Mouse (Mus musculus): Measurements from ENCODE around the gene Ank. TPM values are rescaled to one million over a fixed set of nuclear protein-coding genes. Genes with fewer than 3 reads are reported as not detected.
A peak's percentile ranks its signal among the peaks of the same experiment; 100 is the strongest.
"Not testable (repeated sequence)": the region's sequence is repeated elsewhere in the genome, so short reads cannot be mapped to it uniquely, and the experiment has no call there.

Gene Ank
- polyA plus RNA-seq, 1 experiment from 2014 or later, result 8.9 TPM

DNA sequence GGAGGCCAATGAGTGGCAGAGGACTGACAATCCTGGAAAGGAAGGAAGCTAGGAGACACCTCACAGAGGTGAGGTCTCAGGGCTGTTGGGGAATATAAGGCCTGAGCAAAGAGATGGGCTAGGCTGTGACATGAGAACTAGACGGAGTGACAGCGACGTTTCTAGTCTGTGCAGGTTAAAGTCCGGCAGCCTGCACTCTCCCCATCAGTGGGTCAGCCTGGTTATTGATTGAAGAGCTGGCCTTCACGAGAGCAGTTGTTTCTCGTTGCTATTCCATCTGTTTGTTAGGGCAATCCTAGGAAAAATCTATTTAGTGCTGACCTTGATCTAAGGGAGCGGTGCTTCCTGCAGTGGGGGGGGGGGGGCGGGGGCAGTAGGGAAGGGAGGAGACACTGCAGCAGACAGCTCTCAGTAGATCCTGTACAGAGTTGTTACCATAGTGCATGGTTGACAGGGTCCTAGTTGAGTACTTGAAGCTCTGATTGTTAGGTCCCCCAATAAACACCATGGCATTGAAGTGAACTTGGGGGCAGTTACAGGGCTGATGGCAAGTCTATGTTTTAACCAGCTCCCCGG is 21.6 kb upstream of the Ank start:
- H3K9me3 ChIP-seq, result no peaks in the 10 kb centered on the region
- no peaks in the 10 kb centered on the region for H3K27me3 ChIP-seq
- H3K4me1 ChIP-seq, result no peaks in the 10 kb centered on the region
- 86% methylated on average over 8 of the region's 9 CpGs for WGBS
- no peak overlapping the region for H3K4me3 ChIP-seq
- no peak overlapping the region for H3K4me2 ChIP-seq
- no peak overlapping the region for H3K27ac ChIP-seq
- H3K36me3 ChIP-seq, result no peaks in the 10 kb centered on the region
- ATAC-seq (ENCODE audit: insufficient number of reproducible peaks, insufficient read depth, low FRiP score, low TSS enrichment, low read depth), result no peak
- no peak overlapping the region for H3K9ac ChIP-seq

DNA sequence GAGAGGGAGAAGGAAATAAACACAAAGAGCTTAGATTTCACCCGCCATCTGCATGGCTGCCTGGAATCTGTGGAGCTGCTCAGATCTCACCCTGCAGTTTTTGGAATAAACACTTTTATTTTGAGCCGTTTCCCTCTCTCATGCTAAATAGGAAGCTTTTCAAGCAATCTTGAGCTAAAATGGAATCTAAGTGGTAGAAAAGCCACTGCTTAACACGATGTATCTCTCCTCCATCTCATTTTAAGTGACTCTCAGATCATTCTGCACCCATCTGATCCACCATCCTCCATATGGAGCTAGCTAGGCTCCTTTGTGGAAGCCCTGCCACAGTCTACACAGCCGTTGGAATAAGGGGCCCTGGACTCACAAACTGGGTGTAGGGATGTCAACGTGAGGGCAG is 15.8 kb upstream of the Ank start:
- Histone ChIP-seq H3K4me2 (no peak overlapping the region), H3K27ac (no peak overlapping the region), H3K36me3 (no peaks in the 10 kb centered on the region), H3K4me1 (peaks cover 13% of the 10 kb centered on the region), H3K9me3 (no peaks in the 10 kb centered on the region), H3K9ac (no peak overlapping the region), H3K27me3 (no peaks in the 10 kb centered on the region), H3K4me3 (no peak overlapping the region)
- ATAC-seq (ENCODE audit: insufficient number of reproducible peaks, insufficient read depth, low FRiP score, low TSS enrichment, low read depth), result no peak
- 72% methylated on average over 5 of the region's 5 CpGs for WGBS

DNA sequence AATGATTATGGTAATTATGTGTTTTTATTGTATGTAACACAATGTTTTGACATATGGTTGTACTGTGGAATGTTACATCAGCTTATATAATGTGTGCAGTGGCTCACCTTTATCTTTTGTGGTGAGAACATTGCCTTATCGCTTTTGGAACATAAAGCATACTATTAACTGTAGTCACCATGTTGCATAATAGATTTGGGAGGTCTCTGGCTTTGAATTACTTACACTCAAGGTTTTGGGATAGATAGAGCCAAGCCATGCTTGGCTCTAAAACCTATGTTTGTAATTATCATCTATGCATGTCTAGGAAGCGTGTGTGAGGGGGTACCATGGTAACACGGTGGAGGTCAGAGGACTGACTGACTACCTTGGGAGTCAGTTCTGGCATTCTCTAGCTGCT is 14.7 kb upstream of the Ank start:
- H3K4me1 ChIP-seq, result peaks cover 13% of the 10 kb centered on the region
- no peak overlapping the region for H3K9ac ChIP-seq
- H3K36me3 ChIP-seq, result no peaks in the 10 kb centered on the region
- no peak overlapping the region for H3K27ac ChIP-seq
- H3K9me3 ChIP-seq, result no peaks in the 10 kb centered on the region
- 72% methylated on average over 3 of the region's 3 CpGs for WGBS
- no peak overlapping the region for H3K4me3 ChIP-seq
- ATAC-seq (ENCODE audit: insufficient number of reproducible peaks, insufficient read depth, low FRiP score, low TSS enrichment, low read depth), result no peak
- no peak overlapping the region for H3K4me2 ChIP-seq
- H3K27me3 ChIP-seq, result no peaks in the 10 kb centered on the region

DNA sequence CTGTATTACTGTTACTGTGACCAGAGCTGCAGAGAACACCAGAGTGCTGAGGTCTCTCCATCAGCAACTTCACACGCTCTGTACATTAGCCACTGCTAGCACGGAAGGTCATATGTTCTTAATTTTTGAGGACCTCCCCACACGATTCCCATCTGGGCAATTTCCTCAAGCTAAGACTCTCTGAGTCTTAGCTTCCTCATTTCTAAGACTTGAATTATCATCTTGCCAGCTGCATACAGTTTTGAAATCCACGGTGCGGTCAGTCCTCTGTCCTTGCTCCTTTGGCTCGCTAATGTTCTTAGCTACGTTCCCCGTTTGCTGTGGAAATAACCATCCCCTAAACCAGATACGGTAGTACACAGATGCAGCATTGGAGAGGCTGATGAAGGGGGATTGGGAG is 14.0 kb upstream of the Ank start:
- H3K27me3 ChIP-seq, result no peaks in the 10 kb centered on the region
- no peak for ATAC-seq (ENCODE audit: insufficient number of reproducible peaks, insufficient read depth, low FRiP score, low TSS enrichment, low read depth)
- WGBS, result 45% methylated on average over 9 of the region's 9 CpGs

DNA sequence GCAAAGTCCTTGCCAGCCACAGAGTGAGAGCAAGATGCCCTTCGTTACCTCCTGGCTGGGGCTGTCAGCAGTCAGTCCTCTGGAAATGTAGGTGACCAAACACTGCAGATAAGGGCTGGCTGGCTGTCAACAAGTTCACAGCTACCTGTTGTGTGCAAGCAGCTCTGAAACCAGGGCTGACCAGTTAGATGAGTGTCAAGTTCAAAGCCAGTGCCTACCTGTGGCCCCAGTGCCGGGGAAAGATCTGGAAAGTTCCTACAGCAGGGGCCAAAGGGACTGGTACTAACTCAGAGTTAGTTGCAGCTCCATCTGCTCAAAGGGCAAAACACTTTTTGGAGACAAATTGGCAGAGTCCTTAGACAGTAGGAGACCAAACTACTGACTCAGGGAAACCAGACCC is 9.5 kb upstream of the Ank start:
- no peak overlapping the region for H3K4me2 ChIP-seq
- peaks cover 21% of the 10 kb centered on the region for H3K4me1 ChIP-seq
- H3K27me3 ChIP-seq, result no peaks in the 10 kb centered on the region
- no peak overlapping the region for H3K4me3 ChIP-seq
- no peak overlapping the region for H3K9ac ChIP-seq
- no peak overlapping the region for H3K27ac ChIP-seq
- H3K36me3 ChIP-seq, result no peaks in the 10 kb centered on the region
- no peaks in the 10 kb centered on the region for H3K9me3 ChIP-seq
- ATAC-seq (ENCODE audit: insufficient number of reproducible peaks, insufficient read depth, low FRiP score, low TSS enrichment, low read depth), result no peak
- WGBS, result 87% methylated on average over 2 of the region's 2 CpGs

More for the DNA sequence above, 14.0 kb upstream of the Ank start:
- no peaks in the 10 kb centered on the region for H3K9me3 ChIP-seq
- peaks cover 13% of the 10 kb centered on the region for H3K4me1 ChIP-seq
- 0 out of 2 replicates have a peak overlapping the region, but pooled peaks have one; percentile 28 for H3K27ac ChIP-seq
- no peak overlapping the region for H3K4me2 ChIP-seq
- no peak overlapping the region for H3K4me3 ChIP-seq
- no peaks in the 10 kb centered on the region for H3K36me3 ChIP-seq
- no peak overlapping the region for H3K9ac ChIP-seq

DNA sequence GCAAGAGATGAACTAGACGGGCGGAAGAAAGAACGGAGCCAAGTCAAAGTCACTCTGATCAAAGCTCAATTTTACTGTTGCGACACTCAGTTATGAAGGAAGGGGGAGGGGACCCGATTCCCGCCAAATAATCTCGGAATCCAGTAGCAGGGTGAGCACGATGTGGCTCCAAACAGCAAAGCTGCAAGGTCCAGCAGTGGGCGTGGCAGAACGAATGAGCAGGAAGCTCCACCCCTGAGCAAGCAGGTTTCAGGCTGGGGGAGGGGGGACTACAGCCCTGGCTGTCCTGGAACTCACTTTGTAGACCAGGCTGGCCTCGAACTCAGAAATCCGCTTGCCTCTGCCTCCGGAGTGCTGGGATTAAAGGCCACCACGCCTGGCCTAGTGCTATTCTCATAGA is 6.7 kb upstream of the Ank start:
- H3K27me3 ChIP-seq; H3K36me3 ChIP-seq; H3K4me1 ChIP-seq; H3K4me3 ChIP-seq; ATAC-seq (ENCODE audit: insufficient number of reproducible peaks, insufficient read depth, low FRiP score, low TSS enrichment, low read depth); H3K9me3 ChIP-seq; H3K9ac ChIP-seq; H3K4me2 ChIP-seq; H3K27ac ChIP-seq: not testable (repeated sequence)
- 44% methylated on average over 14 of the region's 14 CpGs for WGBS

DNA sequence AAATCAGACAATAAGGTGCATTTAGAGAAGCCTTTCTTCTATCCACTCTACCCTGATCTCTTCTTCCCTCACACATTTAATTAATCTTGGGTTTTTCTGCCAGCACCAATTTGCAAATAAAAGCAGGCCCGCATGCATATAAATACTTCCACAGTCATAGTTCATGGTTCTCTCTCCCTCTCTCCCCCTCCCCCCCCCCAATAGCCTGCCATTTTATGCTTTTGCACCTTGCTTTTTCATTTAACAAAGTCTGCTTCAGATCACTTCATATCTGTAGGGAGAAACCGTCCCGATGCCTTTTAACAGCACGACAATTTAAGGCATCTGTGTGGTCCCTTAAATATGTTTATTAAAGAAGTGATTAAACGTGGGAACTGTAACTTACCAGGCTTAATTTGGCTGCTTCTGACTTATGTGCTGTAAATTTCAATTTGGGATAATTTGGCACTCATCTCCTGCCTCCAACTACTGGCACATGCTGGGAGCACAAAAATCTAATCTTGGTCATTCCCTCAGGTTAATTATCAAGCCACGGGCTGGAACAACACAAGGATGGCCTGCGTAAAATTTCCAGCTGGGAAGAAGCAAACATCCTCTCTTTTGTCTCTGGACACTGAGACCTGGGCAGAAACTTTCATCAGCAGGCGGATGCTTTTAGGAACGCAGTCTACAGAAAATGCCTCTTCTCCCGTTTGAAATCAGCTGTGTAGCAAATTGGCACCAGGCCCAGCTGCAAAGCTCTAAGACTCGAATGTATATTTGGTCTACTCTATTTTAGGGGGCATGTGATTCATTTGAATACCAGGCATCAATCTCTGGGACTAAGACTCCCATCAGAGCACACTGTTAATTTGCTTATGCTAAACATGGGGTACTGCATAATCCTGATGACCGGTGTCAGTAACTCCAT is 4.9 kb upstream of the Ank start:
- Histone ChIP-seq H3K9me3 (no peaks in the 10 kb centered on the region), H3K4me3 (no peak overlapping the region), H3K4me1 (peaks cover 14% of the 10 kb centered on the region), H3K36me3 (no peaks in the 10 kb centered on the region), H3K4me2 (no peak overlapping the region), H3K27ac (no peak overlapping the region), H3K9ac (no peak overlapping the region), H3K27me3 (no peaks in the 10 kb centered on the region)
- ATAC-seq (ENCODE audit: insufficient number of reproducible peaks, insufficient read depth, low FRiP score, low TSS enrichment, low read depth), result no peak
- WGBS, result 34% methylated on average over 12 of the region's 12 CpGs

DNA sequence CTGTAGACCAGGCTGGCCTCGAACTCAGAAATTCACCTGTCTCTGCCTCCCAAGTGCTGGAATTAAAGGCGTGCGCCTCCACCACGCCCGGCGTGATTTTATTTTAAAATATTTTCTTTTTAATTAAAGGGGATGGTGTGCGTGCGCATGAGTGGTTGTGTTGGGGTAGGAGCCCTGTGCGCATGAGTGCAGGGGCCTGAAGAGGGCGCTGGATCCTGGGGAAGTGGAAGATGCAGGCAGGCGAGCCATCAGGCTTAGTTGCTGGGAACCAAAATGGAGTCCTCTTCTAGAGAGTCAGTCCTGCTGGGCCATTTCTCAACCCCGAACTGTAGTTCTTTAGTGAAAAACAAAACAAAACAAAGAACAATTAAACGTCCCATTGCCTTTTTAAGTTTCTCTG is 2.6 kb upstream of the Ank start:
- Histone ChIP-seq H3K36me3 (no peaks in the 10 kb centered on the region), H3K27ac (no peak overlapping the region), H3K9me3 (no peaks in the 10 kb centered on the region), H3K9ac (no peak overlapping the region), H3K4me3 (no peak overlapping the region), H3K4me2 (no peak overlapping the region), H3K27me3 (peaks cover 18% of the 10 kb centered on the region), H3K4me1 (peaks cover 22% of the 10 kb centered on the region)
- ATAC-seq (ENCODE audit: insufficient number of reproducible peaks, insufficient read depth, low FRiP score, low TSS enrichment, low read depth), result no peak
- WGBS, result 90% methylated on average over 13 of the region's 13 CpGs

DNA sequence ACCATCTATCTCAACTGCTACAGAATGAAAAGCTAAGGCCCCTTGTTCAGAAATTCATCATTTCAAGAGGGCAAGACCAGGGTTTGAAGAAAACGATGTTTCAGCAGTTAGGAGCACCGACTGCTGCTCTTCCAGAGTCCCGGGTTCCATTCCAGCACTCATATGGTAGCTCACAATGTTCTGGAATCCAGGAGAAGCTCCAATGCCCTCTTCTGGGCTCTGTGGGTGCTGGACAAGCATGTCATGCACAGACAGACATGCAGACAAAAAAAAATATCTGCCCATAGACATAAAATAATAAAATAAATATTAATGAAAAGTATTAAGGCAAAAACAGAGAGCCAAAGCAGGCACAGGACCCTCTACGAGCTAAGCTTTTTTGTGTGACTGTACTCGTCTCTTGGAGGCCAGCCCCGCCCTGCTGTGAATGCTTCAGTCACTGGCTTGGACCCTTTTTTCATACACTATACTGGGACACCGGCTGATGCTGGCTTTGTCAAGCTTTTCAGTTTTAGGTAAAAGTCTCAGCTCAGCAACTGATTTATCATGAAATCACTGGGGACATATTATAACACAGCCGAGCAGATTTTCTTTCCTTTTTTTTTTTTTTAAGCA is 979 bp upstream of the Ank start:
- Histone ChIP-seq H3K4me3 (peak overlapping the region; percentile 79), H3K9me3 (no peaks in the 10 kb centered on the region), H3K4me2 (peak overlapping the region; percentile 85), H3K36me3 (no peaks in the 10 kb centered on the region), H3K4me1 (peaks cover 22% of the 10 kb centered on the region), H3K9ac (peak overlapping the region; percentile 88; the same call in 1 of the 2 replicates), H3K27me3 (peaks cover 18% of the 10 kb centered on the region), H3K27ac (peak overlapping the region; percentile 56; the same call in 1 of the 2 replicates)
- 20% methylated on average over 8 of the region's 8 CpGs for WGBS
- no peak for ATAC-seq (ENCODE audit: insufficient number of reproducible peaks, insufficient read depth, low FRiP score, low TSS enrichment, low read depth)

DNA sequence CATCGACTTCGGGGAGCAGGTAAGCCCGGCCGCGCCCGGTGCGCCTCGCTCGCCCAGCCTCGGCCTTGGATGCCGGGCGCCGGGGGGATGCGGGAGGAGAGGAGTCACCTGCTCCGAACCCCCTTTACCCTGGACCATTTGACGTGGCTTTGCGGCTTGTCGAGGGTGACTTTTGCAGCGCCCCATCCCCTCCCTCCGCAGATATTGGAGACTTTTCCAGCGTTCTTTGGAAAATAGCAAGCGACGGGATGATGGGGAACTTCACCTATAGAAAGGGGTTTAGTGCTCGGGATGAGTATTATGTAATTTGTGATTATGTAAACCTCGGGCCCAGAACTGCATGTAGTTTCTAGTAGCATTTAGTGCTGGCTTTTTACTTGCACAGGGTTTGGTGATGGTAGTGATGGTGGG is 609 bp downstream of the Ank start:
- 1% methylated on average over 25 of the region's 25 CpGs for WGBS
- Histone ChIP-seq H3K4me3 (peak overlapping the region; percentile 79), H3K9me3 (no peaks in the 10 kb centered on the region), H3K36me3 (no peaks in the 10 kb centered on the region), H3K9ac (peak overlapping the region; percentile 88), H3K4me1 (peaks cover 13% of the 10 kb centered on the region; the same call in 1 of the 2 replicates), H3K27me3 (peaks cover 18% of the 10 kb centered on the region), H3K4me2 (peak overlapping the region; percentile 85), H3K27ac (peak overlapping the region; percentile 72; the same call in 1 of the 2 replicates)
- no peak for ATAC-seq (ENCODE audit: insufficient number of reproducible peaks, insufficient read depth, low FRiP score, low TSS enrichment, low read depth)

DNA sequence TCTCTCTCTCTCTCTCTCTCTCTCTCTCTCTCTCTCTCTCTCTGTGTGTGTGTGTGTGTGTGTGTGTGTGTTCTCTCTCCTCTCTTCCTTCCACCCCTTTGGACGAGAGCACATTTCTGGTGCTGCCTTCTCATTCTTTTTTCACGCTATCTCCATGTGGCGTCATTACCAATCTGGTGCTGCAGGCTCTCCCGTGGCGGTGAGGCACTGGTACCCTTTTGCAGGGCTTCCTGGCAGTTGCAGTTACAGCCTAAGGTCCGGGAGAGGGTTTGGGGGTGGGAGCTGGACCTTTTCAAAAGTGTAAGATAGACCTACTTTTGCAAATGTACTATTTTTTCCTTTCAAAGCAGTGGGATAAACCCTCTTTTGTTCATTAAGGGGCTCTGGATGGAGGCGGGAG is 1.2 kb downstream of the Ank start:
- Histone ChIP-seq H3K9me3 (no peaks in the 10 kb centered on the region), H3K4me1 (peaks cover 13% of the 10 kb centered on the region; the same call in 1 of the 2 replicates), H3K27ac (no peak overlapping the region), H3K4me2 (peak overlapping the region; percentile 85), H3K9ac (peak overlapping the region; percentile 88), H3K36me3 (no peaks in the 10 kb centered on the region), H3K4me3 (peak overlapping the region; percentile 79), H3K27me3 (peaks cover 18% of the 10 kb centered on the region)
- WGBS, result 8% methylated on average over 7 of the region's 7 CpGs
- ATAC-seq (ENCODE audit: insufficient number of reproducible peaks, insufficient read depth, low FRiP score, low TSS enrichment, low read depth), result no peak
